Mouse (Mus musculus) stomach, postnatal 0 days (tissue): ENCODE measurements around the gene Dph1.

ENCODE experiments used
- CTCF ChIP-seq: IDR thresholded peaks from 2 replicates; pipeline ENCODE4 v1.5.1; 2016; ENCODE audit warnings: antibody characterized with exemption, low read depth, mild to moderate bottlenecking, moderate library complexity
- EP300 ChIP-seq: optimal IDR thresholded peaks from 2 replicates; pipeline ENCODE3; 2016; ENCODE audit warnings: antibody characterized with exemption

DNA sequence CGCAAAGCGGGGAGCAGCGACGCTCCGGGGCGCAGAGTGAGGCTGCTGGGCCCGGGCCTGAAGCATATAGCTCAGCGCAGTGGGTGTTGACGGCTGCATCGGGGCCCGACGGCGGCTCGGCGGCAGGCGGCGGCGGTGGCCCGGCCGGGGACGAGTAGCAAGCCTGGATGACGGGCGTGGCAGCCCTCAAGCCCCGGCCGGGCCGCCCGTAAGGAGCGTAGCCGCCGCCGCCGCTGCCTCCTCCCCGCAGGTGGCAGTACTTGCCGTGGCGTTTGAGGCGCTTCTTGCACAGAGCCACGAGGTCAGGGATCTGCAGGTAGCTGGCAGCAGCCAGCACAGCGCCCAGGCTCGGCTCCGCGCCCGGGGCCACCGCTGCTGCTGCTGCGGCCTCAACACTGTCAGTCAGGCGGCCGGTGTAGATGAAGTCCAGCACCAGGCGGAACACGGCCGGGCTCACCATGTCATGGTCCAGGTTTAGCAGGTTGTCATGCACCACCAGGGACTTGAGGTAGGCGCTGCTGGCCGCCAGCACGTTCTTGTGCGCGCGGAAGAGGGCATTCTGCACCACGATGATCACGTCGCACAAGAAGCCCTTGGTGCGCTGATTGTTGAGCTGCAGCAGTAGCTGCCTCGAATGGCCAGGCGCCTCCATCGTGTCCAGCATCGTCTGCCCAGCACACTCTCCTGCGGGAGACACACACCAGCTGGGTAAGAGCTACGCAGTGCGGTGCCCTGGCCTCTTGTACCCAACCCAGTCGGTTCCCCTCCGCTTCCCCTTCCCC lies 24.0 kb downstream of the Dph1 start:
- TF ChIP-seq CTCF (peak; percentile 18; the same call in 1 of the 2 replicates), EP300 (no peak)
